Mouse (Mus musculus) MEL (cell line): Measurements from ENCODE around the gene Gast. TPM values are rescaled to one million over a fixed set of nuclear protein-coding genes. Genes with fewer than 3 reads are reported as not detected.

Source experiments
- DNase-seq: peaks from one replicate; pipeline ENCODE4 v3.0.0; 2011; ENCODE audit warnings: low read depth, low spot score
- H3K27ac ChIP-seq: 2 replicates; pipeline ENCODE4 v1.5.1; 2012; ENCODE audit warnings: low read depth, mild to moderate bottlenecking, control low read depth, low read length, moderate library complexity; ENCODE audit not compliant: control insufficient read depth
- H3K27me3 ChIP-seq, 2 experiments: fragments of 150-350 bp in 1 of 2; sonication (generic) in 1 of 2; 2 replicates each; pipeline ENCODE4 v1.6.1; 2012; ENCODE audit warnings: low read length in 2 of 2, mild to moderate bottlenecking in 2 of 2, improper control_type of control experiment in 1 of 2, moderate library complexity in 1 of 2; ENCODE audit not compliant: insufficient read depth in 2 of 2, control insufficient read depth in 1 of 2
- H3K36me3 ChIP-seq, 2 experiments: 2 replicates each; pipeline ENCODE4 v1.6.1; 2012 to 2014; ENCODE audit warnings: low read length in 2 of 2, improper control_type of control experiment in 1 of 2, inconsistent platforms in 1 of 2, mild to moderate bottlenecking in 1 of 2; ENCODE audit not compliant: insufficient read depth in 2 of 2, control insufficient read depth in 1 of 2
- H3K4me1 ChIP-seq, 2 experiments: fragments of 150-350 bp in 1 of 2; sonication (generic) in 1 of 2; 2 replicates each; pipeline ENCODE4 v1.6.1; 2012; ENCODE audit warnings: low read length in 2 of 2, improper control_type of control experiment in 1 of 2, mild to moderate bottlenecking in 1 of 2; ENCODE audit not compliant: insufficient read depth in 2 of 2, control insufficient read depth in 1 of 2
- H3K4me3 ChIP-seq, 2 experiments: fragments of 150-350 bp in 1 of 2; sonication (generic) in 1 of 2; 2 replicates each; pipeline ENCODE4 v1.5.1; 2012; ENCODE audit warnings: low read depth in 2 of 2, low read length in 2 of 2, mild to moderate bottlenecking in 2 of 2, moderate library complexity in 2 of 2, control low read depth in 1 of 2, improper control_type of control experiment in 1 of 2; ENCODE audit not compliant: control insufficient read depth in 1 of 2, insufficient read depth in 1 of 2
- H3K79me2 ChIP-seq: 2 replicates; pipeline ENCODE4 v1.6.1; 2012; ENCODE audit warnings: mild to moderate bottlenecking, low read length, moderate library complexity; ENCODE audit not compliant: control insufficient read depth, poor library complexity, insufficient read depth
- H3K9ac ChIP-seq: 2 replicates; pipeline ENCODE4 v1.6.1; 2012; ENCODE audit warnings: low read depth, mild to moderate bottlenecking, control low read depth, low read length, moderate library complexity; ENCODE audit not compliant: control insufficient read depth, poor library complexity, severe bottlenecking
- H3K9me3 ChIP-seq: fragments of 150-350 bp; sonication (generic); replicated peaks from 2 replicates; pipeline ENCODE4 v1.6.1; 2012; ENCODE audit warnings: mild to moderate bottlenecking, low read length, improper control_type of control experiment, moderate library complexity; ENCODE audit not compliant: insufficient read depth
- BHLHE40 ChIP-seq: IDR thresholded peaks from 2 replicates; pipeline ENCODE4 v1.6.1; 2012; ENCODE audit warnings: low read depth, mild to moderate bottlenecking, inconsistent platforms, low read length, improper control_type of control experiment, borderline replicate concordance
- CHD1 ChIP-seq: IDR thresholded peaks from 2 replicates; pipeline ENCODE4 v1.6.1; 2012; ENCODE audit warnings: low read depth, mild to moderate bottlenecking, inconsistent platforms, low read length, improper control_type of control experiment
- CHD2 ChIP-seq: IDR thresholded peaks from 2 replicates; pipeline ENCODE4 v1.6.1; 2011; ENCODE audit warnings: low read length, improper control_type of control experiment
- ELF1 ChIP-seq: IDR thresholded peaks from 2 replicates; pipeline ENCODE4 v1.6.1; 2014; ENCODE audit warnings: low read depth, mild to moderate bottlenecking, inconsistent platforms, low read length, improper control_type of control experiment, moderate library complexity
- GABPA ChIP-seq: IDR thresholded peaks from 2 replicates; pipeline ENCODE4 v1.6.1; 2012; ENCODE audit warnings: low read depth, mild to moderate bottlenecking, inconsistent platforms, low read length, improper control_type of control experiment, moderate library complexity
- HCFC1 ChIP-seq: IDR thresholded peaks from 2 replicates; pipeline ENCODE4 v1.6.1; 2012; ENCODE audit warnings: low read depth, mild to moderate bottlenecking, inconsistent platforms, low read length, improper control_type of control experiment, moderate library complexity
- JUND ChIP-seq: IDR thresholded peaks from 2 replicates; pipeline ENCODE4 v1.6.1; 2011; ENCODE audit warnings: low read depth, mild to moderate bottlenecking, improper control_type of control experiment, low read length
- KAT2A ChIP-seq: conservative IDR thresholded peaks from 2 replicates; pipeline ENCODE4 v1.6.1; 2012; ENCODE audit warnings: low read depth, low read length, improper control_type of control experiment, inconsistent platforms
- MAFK ChIP-seq: IDR thresholded peaks from 2 replicates; pipeline ENCODE4 v1.6.1; 2011; ENCODE audit warnings: low read depth, mild to moderate bottlenecking, low read length, improper control_type of control experiment, borderline replicate concordance
- MAX ChIP-seq: IDR thresholded peaks from 2 replicates; pipeline ENCODE4 v1.6.1; 2011; ENCODE audit warnings: low read length, improper control_type of control experiment
- MEF2A ChIP-seq: IDR thresholded peaks from 2 replicates; pipeline ENCODE4 v1.6.1; 2014; ENCODE audit warnings: low read depth, mild to moderate bottlenecking, inconsistent platforms, low read length, improper control_type of control experiment; ENCODE audit not compliant: poor library complexity, insufficient replicate concordance, severe bottlenecking; ENCODE audit errors: extremely low read depth
- MXI1 ChIP-seq: IDR thresholded peaks from 2 replicates; pipeline ENCODE4 v1.6.1; 2011; ENCODE audit warnings: mild to moderate bottlenecking, low read depth, low read length, improper control_type of control experiment
- MYC ChIP-seq: IDR thresholded peaks from 2 replicates; pipeline ENCODE4 v1.6.1; 2011; ENCODE audit warnings: low read depth, mild to moderate bottlenecking, low read length, improper control_type of control experiment, moderate library complexity
- NELFE ChIP-seq: IDR thresholded peaks from 2 replicates; pipeline ENCODE4 v1.6.1; 2011; ENCODE audit warnings: low read depth, low read length, improper control_type of control experiment
- NRF1 ChIP-seq: IDR thresholded peaks from 2 replicates; pipeline ENCODE4 v1.6.1; 2014; ENCODE audit warnings: low read depth, mild to moderate bottlenecking, inconsistent platforms, low read length, improper control_type of control experiment, moderate library complexity; ENCODE audit not compliant: poor library complexity, insufficient read depth, severe bottlenecking
- POLR2AphosphoS5 ChIP-seq: IDR thresholded peaks from 2 replicates; pipeline ENCODE4 v1.6.1; 2012; ENCODE audit warnings: low read depth, borderline replicate concordance, mild to moderate bottlenecking, inconsistent platforms, low read length, moderate library complexity, mixed read lengths
- RAD21 ChIP-seq: IDR thresholded peaks from 2 replicates; pipeline ENCODE4 v1.6.1; 2011; ENCODE audit warnings: mild to moderate bottlenecking, low read depth, low read length, improper control_type of control experiment
- TAL1 ChIP-seq: IDR thresholded peaks from 2 replicates; pipeline ENCODE4 v1.6.1; 2012; ENCODE audit warnings: mild to moderate bottlenecking, inconsistent platforms, low read length, moderate library complexity, mixed read lengths
- UBTF ChIP-seq: IDR thresholded peaks from 2 replicates; pipeline ENCODE4 v1.6.1; 2012; ENCODE audit warnings: low read depth, mild to moderate bottlenecking, inconsistent platforms, low read length, improper control_type of control experiment, moderate library complexity, borderline replicate concordance; ENCODE audit not compliant: insufficient read depth
- USF1 ChIP-seq: IDR thresholded peaks from 2 replicates; pipeline ENCODE4 v1.6.1; 2014; ENCODE audit warnings: low read depth, mild to moderate bottlenecking, inconsistent platforms, low read length, improper control_type of control experiment, moderate library complexity
- USF2 ChIP-seq, 2 experiments: IDR thresholded peaks; 2 replicates each; pipeline ENCODE4 v1.6.1; 2011 to 2012; ENCODE audit warnings: improper control_type of control experiment in 2 of 2, low read length in 2 of 2, borderline replicate concordance in 1 of 2, inconsistent platforms in 1 of 2, low read depth in 1 of 2, mild to moderate bottlenecking in 1 of 2; ENCODE audit not compliant: insufficient read depth in 1 of 2
- ZC3H11A ChIP-seq: IDR thresholded peaks from 2 replicates; pipeline ENCODE4 v1.6.1; 2012; ENCODE audit warnings: low read depth, mild to moderate bottlenecking, inconsistent platforms, low read length, improper control_type of control experiment
- ZMIZ1 ChIP-seq: IDR thresholded peaks from 2 replicates; pipeline ENCODE4 v1.6.1; 2012; ENCODE audit warnings: low read depth, mild to moderate bottlenecking, inconsistent platforms, low read length, improper control_type of control experiment, moderate library complexity
- ZNF384 ChIP-seq: IDR thresholded peaks from 2 replicates; pipeline ENCODE4 v1.6.1; 2012; ENCODE audit warnings: low read depth, mild to moderate bottlenecking, inconsistent platforms, low read length, improper control_type of control experiment
- polyA plus RNA-seq, 2 experiments: library from polyadenylated mRNA; stranded (reverse) in 1 of 2; unstranded in 1 of 2; fragments of >175 nt in 1 of 2; fragments of >200 nt in 1 of 2; gene quantifications; 2 replicates each; pipeline versions ENCODE4 v1.2.1 to v1.2.4; 2012; ENCODE audit warnings: low replicate concordance in 2 of 2, low read depth in 1 of 2; ENCODE audit not compliant: insufficient read length in 2 of 2, insufficient read depth in 1 of 2, missing spikeins in 1 of 2
- total RNA-seq: library from RNA; depleted of rRNA; stranded (reverse); fragments of 300-350 nt; gene quantifications from 2 replicates; pipeline ENCODE4 v1.2.3, GENCODE M21; 2012

Gast gene
- total and polyA plus RNA-seq, 3 experiments: not detected

GRCm38 (mm10) chr11:100335731-100336130 is 1.5 kb downstream of the Gast start:
- H3K27me3 ChIP-seq: peaks cover 1 to 13% of the 10 kb centered on the region in 2 experiments
- H3K9ac ChIP-seq: no peak overlapping the region
- no peak for DNase-seq
- H3K4me3 ChIP-seq: no peak overlapping the region
- no peaks in the 10 kb centered on the region for H3K4me1 ChIP-seq
- H3K27ac ChIP-seq: no peak overlapping the region
- no peaks in the 10 kb centered on the region for H3K9me3 ChIP-seq
- H3K79me2 ChIP-seq: no peaks in the 10 kb centered on the region
- TF ChIP-seq MEF2A (no peak), USF2 (IDR thresholded peaks at IDR 0.05; ENCODE audit: borderline replicate concordance in 1 of 2, insufficient read depth in 1 of 2, low read depth in 1 of 2, low read length in 2 of 2) (no peak), NELFE (no peak), HCFC1 (no peak), UBTF (no peak), USF1 (no peak), NRF1 (no peak), RAD21 (no peak), MAX (no peak), TAL1 (no peak), MAFK (no peak), BHLHE40 (no peak), ZMIZ1 (no peak), CHD2 (no peak), ELF1 (no peak), GABPA (no peak)
- H3K36me3 ChIP-seq: no peaks in the 10 kb centered on the region

- H3K79me2 ChIP-seq: no peaks in the 10 kb centered on the region
- peaks cover 0 to 6% of the 10 kb centered on the region in 2 experiments; a peak in 3 of 4 replicates for H3K27me3 ChIP-seq
- no peak overlapping the region for H3K27ac ChIP-seq
- H3K9ac ChIP-seq: no peak overlapping the region
- H3K36me3 ChIP-seq: no peaks in the 10 kb centered on the region
- TF ChIP-seq ZNF384: no peak
- TF ChIP-seq ZMIZ1: no peak
- no peak for TF ChIP-seq GABPA
- no peak for TF ChIP-seq CHD2
- TF ChIP-seq KAT2A: no peak
- TF ChIP-seq MAFK: no peak
- no peak for TF ChIP-seq ZC3H11A
- TF ChIP-seq MXI1: no peak
- no peak for TF ChIP-seq JUND
- no peak for TF ChIP-seq MYC
- no peak for TF ChIP-seq POLR2AphosphoS5
- TF ChIP-seq MEF2A: no peak
- TF ChIP-seq CHD1: no peak
- DNase-seq: no peak
- H3K9me3 ChIP-seq: no peaks in the 10 kb centered on the region
- H3K4me1 ChIP-seq: no peaks in the 10 kb centered on the region
- H3K4me3 ChIP-seq: no peak overlapping the region
Measured at GRCm38 (mm10) chr11:100344269-100344668, 10.1 kb downstream of the Gast start.
